Mouse (Mus musculus) cerebellum, adult 2 months (tissue): ENCODE measurements around the gene Nmnat2. TPM values are rescaled to one million over a fixed set of nuclear protein-coding genes. Genes with fewer than 3 reads are reported as not detected.
A peak's percentile ranks its signal among the peaks of the same experiment; 100 is the strongest.

Experiments used
- DNase-seq, 2 experiments: peaks; one replicate each; pipeline ENCODE4 v3.0.0; 2021
- H3K27ac ChIP-seq: fragments of 200-500 bp; 2 replicates; pipeline ENCODE4 v1.5.1; 2012; ENCODE audit warnings: low read length, control low read depth, inconsistent platforms; ENCODE audit not compliant: insufficient read depth
- H3K27me3 ChIP-seq: fragments of 200-500 bp; 2 replicates; pipeline ENCODE4 v1.6.1; 2012; ENCODE audit warnings: inconsistent platforms, mild to moderate bottlenecking, low read length, moderate library complexity; ENCODE audit not compliant: control insufficient read depth, insufficient read depth
- H3K4me1 ChIP-seq: fragments of 200-500 bp; 2 replicates; pipeline ENCODE4 v1.6.1; 2011; ENCODE audit warnings: low read length; ENCODE audit not compliant: control insufficient read depth, insufficient read depth
- H3K4me3 ChIP-seq: fragments of 200-500 bp; replicated peaks from 2 replicates; pipeline ENCODE3; 2011; ENCODE audit warnings: mild to moderate bottlenecking, low read depth, low read length, control low read depth; ENCODE audit not compliant: insufficient read depth
- CTCF ChIP-seq: fragments of 200-500 bp; IDR thresholded peaks from 2 replicates; pipeline ENCODE4 v1.5.1; 2011; ENCODE audit warnings: low read depth, mild to moderate bottlenecking, control low read depth, low read length, moderate library complexity, borderline replicate concordance; ENCODE audit not compliant: insufficient read depth
- POLR2A ChIP-seq: fragments of 200-500 bp; IDR thresholded peaks from 2 replicates; pipeline ENCODE4 v1.6.1; 2011; ENCODE audit warnings: low read length, control low read depth, borderline replicate concordance; ENCODE audit not compliant: insufficient read depth
- WGBS: fragments of 180-500 bp; shearing (Covaris S2); methylation state at CpG from one replicate; pipeline ENCODE4 v1.1.7; 2018; 5-methylcytosine and 5-hydroxymethylcytosine counted together
- polyA plus RNA-seq: library from polyadenylated mRNA; depleted of rRNA; stranded (reverse); fragments of >200 nt; gene quantifications from 2 replicates; pipeline ENCODE4 v1.2.3, GENCODE M21; 2012

The Nmnat2 gene
- polyA plus RNA-seq, 1 experiment: 120 TPM

- H3K4me3 ChIP-seq: no peak overlapping the region
- DNase-seq: no peak
- TF ChIP-seq CTCF (no peak), POLR2A (no peak)
- H3K27me3 ChIP-seq: no peaks in the 10 kb centered on the region
- no peak overlapping the region for H3K27ac ChIP-seq
- H3K4me1 ChIP-seq: peaks cover 31% of the 10 kb centered on the region
- 40% methylated on average over 3 of the region's 3 CpGs for WGBS
These were observed 32.2 kb downstream of the Nmnat2 start for GRCm38 (mm10) chr1:152986981-152987380.

- Histone ChIP-seq H3K4me1 (peaks cover 40% of the 10 kb centered on the region), H3K27ac (no peak overlapping the region), H3K27me3 (no peaks in the 10 kb centered on the region), H3K4me3 (no peak overlapping the region)
- 74% methylated on average over 5 of the region's 5 CpGs for WGBS
- DNase-seq: no peak
- TF ChIP-seq POLR2A (no peak), CTCF (no peak)
These were observed 35.3 kb downstream of the Nmnat2 start for GRCm38 (mm10) chr1:152990067-152990466.

GRCm38 (mm10) chr1:152992271-152993134 is 37.7 kb downstream of the Nmnat2 start:
- Histone ChIP-seq H3K27me3 (no peaks in the 10 kb centered on the region), H3K27ac (peak overlapping the region; percentile 89), H3K4me1 (peaks cover 42% of the 10 kb centered on the region), H3K4me3 (no peak overlapping the region)
- peak; percentile 73 to 90 for DNase-seq
- WGBS: 13% methylated on average over 6 of the region's 6 CpGs
- TF ChIP-seq CTCF (no peak), POLR2A (no peak)

GRCm38 (mm10) chr1:152993803-152994202 is 39.0 kb downstream of the Nmnat2 start:
- peak overlapping the region; percentile 64 for H3K27ac ChIP-seq
- H3K4me3 ChIP-seq: no peak overlapping the region
- no peak for TF ChIP-seq POLR2A
- no peak for TF ChIP-seq CTCF
- no peaks in the 10 kb centered on the region for H3K27me3 ChIP-seq
- peaks cover 43% of the 10 kb centered on the region for H3K4me1 ChIP-seq
- WGBS: 53% methylated on average over 6 of the region's 6 CpGs
- DNase-seq: no peak

- peak in 1 of 2 experiments; percentile 62 for DNase-seq
- WGBS: 14% methylated on average over 8 of the region's 8 CpGs
- no peaks in the 10 kb centered on the region for H3K27me3 ChIP-seq
- peaks cover 42% of the 10 kb centered on the region for H3K4me1 ChIP-seq
- H3K27ac ChIP-seq: peak overlapping the region; percentile 92
- TF ChIP-seq POLR2A (no peak), CTCF (no peak)
- H3K4me3 ChIP-seq: peak overlapping the region; percentile 20
These were observed 45.2 kb downstream of the Nmnat2 start for GRCm38 (mm10) chr1:152999983-153000382.

GRCm38 (mm10) chr1:153000486-153001228 is 45.9 kb downstream of the Nmnat2 start:
- Histone ChIP-seq H3K27me3 (no peaks in the 10 kb centered on the region), H3K27ac (peak overlapping the region; percentile 90), H3K4me3 (no peak overlapping the region), H3K4me1 (peaks cover 44% of the 10 kb centered on the region)
- 8% methylated on average over 6 of the region's 6 CpGs for WGBS
- TF ChIP-seq POLR2A: no peak
- peak; percentile 95 to 99 for DNase-seq

GRCm38 (mm10) chr1:153002295-153003050 is 47.7 kb downstream of the Nmnat2 start:
- no peak for DNase-seq
- H3K27me3 ChIP-seq: no peaks in the 10 kb centered on the region
- no peak overlapping the region for H3K4me3 ChIP-seq
- H3K4me1 ChIP-seq: peaks cover 49% of the 10 kb centered on the region
- WGBS: 63% methylated on average over 11 of the region's 11 CpGs
- TF ChIP-seq POLR2A (no peak), CTCF (no peak)
- H3K27ac ChIP-seq: peak overlapping the region; percentile 84
